Mouse (Mus musculus) liver, adult 2 months (tissue): ENCODE data around the gene Celf2.

Experiments used
- CTCF ChIP-seq: fragments of 200-500 bp; IDR thresholded peaks from 2 replicates; pipeline ENCODE4 v1.5.1; 2011; ENCODE audit warnings: low read depth, low read length, control low read depth
- POLR2A ChIP-seq: fragments of 200-500 bp; IDR thresholded peaks from 2 replicates; pipeline ENCODE4 v1.6.1; 2011; ENCODE audit warnings: low read length, control low read depth; ENCODE audit not compliant: insufficient read depth; ENCODE audit errors: extremely low read depth

- TF ChIP-seq CTCF (no peak), POLR2A (no peak)
Observed at GRCm38 (mm10) chr2:6651697-6652096, 857.7 kb downstream of the Celf2 start.
